Mouse (Mus musculus) heart, adult 2 months (tissue): ENCODE measurements around the gene Slc35d3.

ENCODE experiments used
- CTCF ChIP-seq: fragments of 200-600 bp; IDR thresholded peaks from 2 replicates; pipeline ENCODE4 v1.8.1; 2022; ENCODE audit warnings: antibody characterized with exemption, mild to moderate bottlenecking, moderate library complexity
- EP300 ChIP-seq: fragments of 200-500 bp; IDR thresholded peaks from 2 replicates; pipeline ENCODE4 v1.6.1; 2011; ENCODE audit warnings: low read depth, low read length, control low read depth; ENCODE audit not compliant: insufficient read depth
- POLR2A ChIP-seq: fragments of 200-500 bp; IDR thresholded peaks from 2 replicates; pipeline ENCODE4 v1.6.1; 2011; ENCODE audit warnings: mild to moderate bottlenecking, low read depth, low read length, control low read depth; ENCODE audit not compliant: insufficient read depth

GRCm38 (mm10) chr10:19850544-19850997 lies 688 bp downstream of the Slc35d3 start:
- no peak for TF ChIP-seq CTCF
- no peak for TF ChIP-seq POLR2A
- no peak for TF ChIP-seq EP300
